Mouse (Mus musculus): ENCODE measurements at regions not wholly inside any gene's neighbourhood (a gene's known extent, or its start where the extent isn't known, plus 50 kb on each side); places are given as distances from the start of the nearest gene placed in this dataset.
"Not testable (repeated sequence)": the region's sequence is repeated elsewhere in the genome, so short reads cannot be mapped to it uniquely, and the experiment has no call there.

DNA sequence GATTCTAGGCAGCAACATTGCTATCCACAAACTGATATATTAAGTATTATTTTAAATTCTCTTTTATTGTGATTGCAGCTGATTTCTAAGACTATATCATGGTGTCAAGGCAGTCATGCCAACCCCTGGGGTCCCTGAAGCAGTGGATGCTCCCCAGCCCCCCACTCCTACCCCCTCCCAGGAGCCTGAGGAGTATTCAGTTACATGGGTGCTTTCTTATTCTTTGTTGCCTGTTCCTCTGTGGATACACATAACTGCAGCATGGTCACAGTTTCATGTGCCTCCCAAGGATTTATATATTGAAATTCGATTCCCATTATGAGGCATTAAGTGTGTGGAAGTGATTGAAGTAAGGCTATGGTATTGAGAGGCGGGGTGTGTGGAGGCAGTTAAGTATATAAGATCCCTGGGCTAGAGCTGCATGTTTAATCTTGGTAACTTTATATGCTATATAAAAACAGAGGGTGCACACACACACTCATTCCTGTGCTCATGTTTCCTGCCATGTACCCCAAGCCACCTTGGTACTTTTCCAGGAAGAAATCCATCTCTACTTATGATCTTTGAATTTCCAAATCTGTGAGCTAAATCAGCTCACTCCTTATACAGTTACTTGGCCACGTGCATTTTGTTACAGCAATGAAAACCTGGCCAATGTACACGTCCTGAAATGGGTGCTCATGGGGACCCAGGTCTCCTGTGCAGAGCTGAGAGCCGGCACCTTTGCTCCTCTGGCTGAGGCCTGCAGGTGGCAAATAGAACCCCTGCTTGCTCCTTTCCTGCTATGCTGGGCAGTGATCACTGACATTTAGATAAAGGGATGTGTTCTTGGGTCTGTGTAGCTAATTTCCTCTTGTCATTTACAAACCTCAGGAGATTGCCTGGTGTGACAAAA, 259.0 kb downstream of the Nek10 start:
- no peak for DNase-seq (ENCODE audit: low spot score)

DNA sequence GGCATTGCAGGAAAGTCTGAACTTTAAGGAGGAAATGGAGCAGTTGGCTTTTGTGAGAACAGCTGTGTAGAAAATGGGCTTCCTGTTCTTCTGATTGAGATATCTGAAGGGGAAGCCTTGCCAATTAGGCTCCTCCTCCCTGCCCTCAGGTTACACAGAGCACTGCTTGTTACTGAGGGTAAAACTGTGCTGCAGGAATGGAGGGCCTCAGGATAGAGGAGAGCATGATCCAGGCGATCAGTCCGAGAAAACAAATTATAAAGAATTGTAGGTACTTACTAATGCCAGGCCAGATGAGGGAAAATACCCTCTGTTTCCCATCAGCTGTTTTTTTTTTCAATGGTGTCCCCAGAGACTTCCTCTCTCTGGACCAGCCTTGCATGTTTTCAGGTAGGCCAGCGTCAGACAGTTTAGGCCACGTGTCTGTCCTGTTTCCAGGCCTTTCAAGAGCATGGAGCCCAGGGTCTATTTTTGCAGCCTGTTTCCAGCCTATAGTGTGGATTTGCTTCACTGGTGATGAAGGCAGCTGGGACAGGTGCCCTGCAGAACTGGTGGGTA, 259.7 kb downstream of the Nek10 start:
- peak; percentile 3 for DNase-seq (ENCODE audit: low spot score)

DNA sequence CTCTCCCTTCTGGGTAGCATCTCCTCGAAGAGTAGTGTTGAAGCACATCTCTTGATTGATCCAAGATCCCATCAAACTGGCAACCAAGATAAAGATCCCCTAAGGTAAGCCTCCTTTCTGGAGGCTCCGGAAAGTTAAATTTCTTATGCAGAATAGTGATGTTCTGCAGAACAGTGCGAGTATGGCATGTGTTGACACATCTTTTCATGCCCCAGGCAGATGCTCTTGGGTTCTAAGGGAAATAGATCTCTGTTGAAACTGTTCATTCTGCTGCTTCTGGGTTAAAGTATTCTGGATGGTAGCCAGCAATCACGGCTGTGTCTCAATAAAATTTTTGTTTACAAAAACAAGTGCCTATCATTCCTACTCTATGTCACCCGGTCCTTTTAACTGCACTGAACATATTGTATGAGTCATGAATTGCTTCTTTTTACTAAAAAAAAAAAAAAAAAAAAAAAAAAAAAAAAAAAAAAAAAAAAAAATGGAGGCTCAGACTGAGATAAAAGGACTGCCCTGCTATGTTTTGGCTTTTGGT, 261.8 kb downstream of the Nek10 start:
- no peak for DNase-seq (ENCODE audit: low spot score)

DNA sequence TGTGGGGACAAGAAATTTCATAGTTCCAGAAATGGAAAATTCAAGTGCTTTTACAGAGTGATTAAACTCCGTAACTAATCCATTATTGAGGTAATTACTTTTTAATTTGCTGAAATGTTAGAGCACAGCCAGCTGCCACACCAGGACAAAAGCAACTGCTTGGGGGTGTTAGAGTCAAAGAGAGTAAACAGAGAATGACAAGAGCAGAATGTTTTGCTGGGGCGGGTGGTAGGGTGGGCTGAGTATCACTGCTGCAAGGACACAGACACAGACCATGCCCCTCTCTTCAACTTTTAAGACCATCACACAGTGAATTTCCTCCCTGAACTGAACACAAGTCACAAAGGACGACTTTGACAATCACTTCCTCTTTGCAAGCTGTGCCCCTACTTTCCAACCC, 272.7 kb downstream of the Nek10 start:
- peak; percentile 11 for DNase-seq (ENCODE audit: low spot score)

DNA sequence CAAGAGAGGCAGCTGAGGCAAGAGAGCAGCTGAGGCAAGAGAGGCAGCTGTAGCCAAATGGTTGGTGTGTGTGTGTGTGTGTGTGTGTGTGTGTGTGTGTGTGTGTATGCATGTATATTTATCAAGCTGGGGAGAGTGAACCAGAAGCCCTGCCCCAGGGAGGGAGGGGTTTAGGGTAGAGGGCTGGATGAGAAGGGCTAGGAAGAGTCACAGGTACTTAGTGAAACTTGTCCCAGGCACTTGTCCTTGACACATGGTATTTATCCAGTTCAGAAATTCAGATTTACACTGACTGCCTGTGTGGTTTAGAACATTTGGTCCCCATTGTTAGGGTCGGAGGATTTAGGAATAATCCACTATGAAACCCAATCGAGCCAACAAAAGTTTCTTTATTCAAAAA, 279.7 kb downstream of the Nek10 start:
- DNase-seq (ENCODE audit: low spot score): no peak

GRCm38 (mm10) chr14:15083812-15084211, 280.6 kb downstream of the Nek10 start:
- DNase-seq (ENCODE audit: low spot score): peak; percentile 16

DNA sequence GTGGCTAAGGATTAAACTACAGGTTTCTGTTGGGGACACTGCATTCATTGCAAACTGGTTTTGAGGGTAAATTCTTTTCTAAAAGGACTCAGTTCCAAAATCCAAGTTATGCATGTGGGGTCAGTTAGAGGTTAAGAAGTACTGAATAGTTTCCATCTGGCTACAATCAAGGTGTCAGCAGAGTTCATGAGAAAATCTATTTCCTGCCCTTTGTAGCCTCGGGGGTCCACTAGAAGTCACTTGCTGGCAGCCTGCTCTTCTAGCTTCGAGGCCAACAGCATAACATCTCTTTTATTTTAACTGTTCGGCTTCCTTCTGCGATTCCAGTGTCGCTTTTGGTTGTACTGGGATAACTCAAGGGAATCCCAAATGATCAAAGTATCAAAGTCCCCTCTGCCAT, 283.8 kb downstream of the Nek10 start:
- DNase-seq (ENCODE audit: low spot score): no peak

DNA sequence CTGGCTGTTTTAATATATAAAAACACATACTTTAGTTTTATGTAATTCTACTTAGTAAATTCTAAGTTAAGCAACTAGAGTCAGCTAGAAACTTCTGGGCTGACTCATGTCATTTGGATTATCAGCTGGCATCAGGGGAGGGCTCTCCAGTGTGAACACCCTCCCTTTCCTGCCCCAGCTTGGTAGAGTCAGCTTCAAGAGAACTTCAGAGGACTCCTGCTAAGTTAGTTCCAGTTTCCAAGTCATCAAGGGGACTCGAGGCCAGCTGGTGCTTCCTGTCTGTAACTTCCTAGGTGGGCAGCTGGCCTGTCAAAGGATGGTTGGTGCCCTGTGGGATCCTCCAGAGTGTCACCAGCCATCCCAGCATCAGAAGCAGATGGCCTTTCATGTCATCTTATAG, 293.6 kb downstream of the Nek10 start:
- no peak for DNase-seq (ENCODE audit: low spot score)

- no peak for DNase-seq (ENCODE audit: low spot score)
Measured at GRCm38 (mm10) chr14:15099909-15100308, 296.7 kb downstream of the Nek10 start.

- no peak for DNase-seq (ENCODE audit: low spot score)
Measured at GRCm38 (mm10) chr14:15107795-15108321, 304.6 kb downstream of the Nek10 start.

DNA sequence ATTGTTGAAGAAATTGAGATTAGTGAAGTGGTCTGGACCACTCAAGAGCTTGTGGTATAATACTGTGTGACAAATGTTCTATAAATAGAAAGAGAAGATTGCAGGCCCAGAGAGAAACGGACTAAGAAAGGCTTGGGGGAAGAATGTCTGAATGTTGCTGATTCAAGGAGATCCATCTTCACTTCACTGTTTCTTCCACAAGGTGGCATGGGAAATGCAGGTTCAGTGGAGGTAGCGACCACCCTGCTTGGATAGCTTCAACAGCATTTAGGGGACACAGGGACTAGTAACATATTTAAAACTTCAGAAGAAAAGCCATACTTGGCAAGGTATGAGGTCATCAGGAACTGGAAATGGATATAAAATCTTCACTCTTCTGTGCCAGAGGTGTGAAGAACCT, 316.5 kb downstream of the Nek10 start:
- no peak for DNase-seq (ENCODE audit: low spot score)

DNA sequence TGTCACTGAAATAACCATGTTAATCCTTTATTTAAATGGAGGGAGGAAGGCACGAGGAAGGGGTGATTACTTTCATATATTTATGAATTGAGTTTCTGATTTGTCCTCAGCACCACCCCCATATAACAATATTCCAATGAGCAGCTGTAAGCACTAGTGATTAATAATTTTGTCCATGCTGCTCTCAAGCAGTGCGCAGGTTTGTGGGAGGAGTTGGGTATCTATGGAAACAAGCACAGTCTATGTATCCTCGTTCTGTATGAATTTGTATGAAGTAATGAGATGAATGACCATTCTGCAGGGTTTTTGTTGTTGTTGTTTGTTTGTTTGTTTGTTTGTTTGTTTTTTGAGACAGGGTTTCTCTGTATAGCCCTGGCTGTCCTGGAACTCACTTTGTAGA, 310.6 kb downstream of the Lrrc3b start:
- no peak for DNase-seq (ENCODE audit: low spot score)

DNA sequence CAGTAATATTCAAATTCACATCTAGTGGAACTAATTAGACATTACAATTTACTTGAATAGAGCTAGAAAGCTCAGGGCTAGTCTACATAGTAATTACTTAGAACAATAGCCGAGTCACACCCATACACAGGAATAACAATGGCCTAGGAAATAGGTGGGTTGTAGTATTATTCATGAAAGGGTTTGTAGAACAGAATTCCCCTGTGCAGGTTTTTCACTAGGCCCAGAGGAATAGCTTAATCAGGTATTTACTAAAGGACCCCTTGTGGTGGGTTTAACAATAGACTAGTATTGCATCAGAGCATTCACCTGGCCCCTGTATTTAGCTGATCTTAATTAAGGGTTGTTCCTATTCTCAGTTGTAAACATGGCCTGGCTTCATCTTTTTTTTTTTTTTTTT, 297.9 kb downstream of the Lrrc3b start:
- DNase-seq (ENCODE audit: low spot score): not testable (repeated sequence)

DNA sequence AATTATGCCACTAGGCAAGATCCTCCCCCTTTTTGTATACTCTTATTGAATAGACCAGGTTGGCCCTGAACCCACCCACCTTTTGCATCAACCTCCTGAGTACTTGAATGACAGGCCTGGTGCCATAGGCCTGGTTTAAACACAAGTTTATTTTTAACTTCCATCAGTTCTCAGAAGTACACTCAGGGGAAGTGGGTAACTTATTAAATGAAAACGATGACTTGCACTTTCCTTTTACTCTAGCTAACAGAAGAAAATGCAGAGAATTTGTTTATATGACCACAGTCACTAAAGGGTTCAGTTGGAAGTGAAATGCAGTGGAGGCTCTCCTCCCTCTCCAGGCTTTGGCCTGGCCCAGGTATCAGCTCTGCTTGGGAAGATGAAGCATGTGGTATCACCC, 295.9 kb downstream of the Lrrc3b start:
- DNase-seq (ENCODE audit: low spot score): no peak

GRCm38 (mm10) chr14:15148516-15148915, 290.3 kb downstream of the Lrrc3b start:
- DNase-seq (ENCODE audit: low spot score): no peak

Data from lung, postnatal 25 days (tissue).